Mouse (Mus musculus): Measurements from ENCODE around the gene Kcnd1.

- TF ChIP-seq CTCF (IDR thresholded peaks at IDR 0.05; ENCODE audit: low read depth) (peak; percentile 36), EP300 (IDR thresholded peaks at IDR 0.05; ENCODE audit: low read depth) (no peak)
Observed at GRCm38 (mm10) chrX:7797327-7797726, 24.8 kb upstream of the Kcnd1 start.
